Mouse (Mus musculus) embryonic facial prominence, embryonic 14.5 days (tissue): ENCODE results near the gene Fis1. TPM values are rescaled to one million over a fixed set of nuclear protein-coding genes. Genes with fewer than 3 reads are reported as not detected.

ENCODE experiments used
- ATAC-seq: fragments of 200-750 bp; cut with Nextera tagmentation; 2 replicates; pipeline ENCODE4 v1.8.0; 2017; ENCODE audit warnings: low read depth, moderate number of reproducible peaks, moderate TSS enrichment
- DNase-seq: peaks from one replicate; pipeline ENCODE4 v3.0.0-alpha.2; 2015; ENCODE audit warnings: low spot score
- H3K27ac ChIP-seq: fragments of 300-500 bp; sonication (generic); replicated peaks from 2 replicates; pipeline ENCODE4 v1.5.1; 2014; ENCODE audit warnings: low read depth, mild to moderate bottlenecking, low read length, moderate library complexity
- H3K27me3 ChIP-seq: fragments of 300-500 bp; sonication (generic); replicated peaks from 2 replicates; pipeline ENCODE4 v1.6.1; 2014; ENCODE audit warnings: low read length; ENCODE audit not compliant: control insufficient read depth, insufficient read depth
- H3K36me3 ChIP-seq: fragments of 300-500 bp; sonication (generic); 2 replicates; pipeline ENCODE4 v1.6.1; 2014; ENCODE audit warnings: low read length, mixed read lengths; ENCODE audit not compliant: control insufficient read depth, insufficient read depth
- H3K4me1 ChIP-seq: fragments of 300-500 bp; sonication (generic); 2 replicates; pipeline ENCODE4 v1.6.1; 2014; ENCODE audit warnings: antibody characterized with exemption, low read length; ENCODE audit not compliant: control insufficient read depth, insufficient read depth
- H3K4me2 ChIP-seq: fragments of 300-500 bp; sonication (generic); 2 replicates; pipeline ENCODE4 v1.6.1; 2014; ENCODE audit warnings: low read depth, mild to moderate bottlenecking, low read length, moderate library complexity, mixed read lengths
- H3K4me3 ChIP-seq: fragments of 300-500 bp; sonication (generic); 2 replicates; pipeline ENCODE4 v1.5.1; 2014; ENCODE audit warnings: low read depth, mild to moderate bottlenecking, low read length
- H3K9ac ChIP-seq: fragments of 300-500 bp; sonication (generic); 2 replicates; pipeline ENCODE4 v1.6.1; 2014; ENCODE audit warnings: low read depth, mild to moderate bottlenecking, low read length, moderate library complexity, mixed read lengths
- H3K9me3 ChIP-seq: fragments of 300-500 bp; sonication (generic); 2 replicates; pipeline ENCODE4 v1.6.1; 2016; ENCODE audit warnings: low read length; ENCODE audit not compliant: control insufficient read depth
- WGBS: fragments of 180-500 bp; shearing (Covaris S2); extraction: QIAGEN DNeasy Blood & Tissue Kit; methylation state at CpG from one replicate; pipeline ENCODE4 v1.1.7; 2014; 5-methylcytosine and 5-hydroxymethylcytosine counted together
- polyA plus RNA-seq: library from polyadenylated mRNA; unstranded; fragments of >200 nt; fragmentation: Nextera tagmentation; extraction: Ambion mirVana; gene quantifications from 2 replicates; pipeline ENCODE4 v1.2.1, GENCODE M21; 2014

The Fis1 gene
- polyA plus RNA-seq, 1 experiment from 2014 or later, result 266 TPM

DNA sequence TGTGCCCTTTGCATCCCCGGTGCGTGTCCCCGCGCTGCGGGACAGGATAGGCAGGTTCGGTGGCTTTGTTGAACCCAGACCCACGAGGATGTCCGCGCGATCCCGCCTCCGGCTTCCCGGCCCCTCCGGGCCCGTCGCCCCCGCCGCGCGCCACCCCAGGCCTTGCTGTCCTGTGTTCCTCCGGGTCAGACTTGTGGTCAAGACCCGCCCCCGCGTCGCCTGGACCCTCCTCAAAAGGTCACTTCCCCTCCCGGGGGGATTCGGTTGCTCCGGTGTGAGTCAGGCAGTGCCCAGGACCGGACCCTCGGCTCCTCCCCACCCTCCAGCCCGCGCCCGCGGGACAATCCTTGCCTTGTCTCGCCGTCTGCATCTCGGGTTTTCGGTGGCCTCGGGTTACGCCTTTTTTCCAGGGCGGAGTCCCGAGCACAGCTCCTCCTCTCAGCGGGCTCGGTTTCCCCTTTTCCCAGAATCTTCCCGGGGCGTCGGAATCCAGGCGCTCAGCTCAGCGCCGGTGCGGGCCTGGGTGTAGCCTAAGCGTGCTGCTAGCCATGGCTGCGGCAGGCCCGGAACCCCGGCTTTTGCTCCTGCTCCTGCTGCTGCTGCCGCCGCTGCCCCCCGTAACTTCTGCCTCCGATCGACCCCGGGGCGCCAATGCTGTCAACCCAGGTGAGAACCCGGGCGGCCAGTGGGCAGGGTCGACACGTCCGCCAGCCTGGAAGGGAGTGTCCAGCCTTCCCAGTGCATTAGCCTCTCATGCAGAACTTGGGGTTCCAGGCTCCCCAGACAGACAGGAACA, 34.3 kb downstream of the Fis1 start:
- peaks cover 52% of the 10 kb centered on the region for H3K36me3 ChIP-seq
- H3K4me3 ChIP-seq, result peak overlapping the region; percentile 72
- WGBS, result 1% methylated on average over 47 of the region's 67 CpGs
- H3K4me1 ChIP-seq, result peaks cover 13% of the 10 kb centered on the region
- peak overlapping the region; percentile 84 for H3K4me2 ChIP-seq
- peak; percentile 76 for ATAC-seq
- no peaks in the 10 kb centered on the region for H3K27me3 ChIP-seq
- H3K27ac ChIP-seq, result peak overlapping the region; percentile 98
- peak overlapping the region; percentile 88 for H3K9ac ChIP-seq
- no peaks in the 10 kb centered on the region for H3K9me3 ChIP-seq
- peak; percentile 90 for DNase-seq

DNA sequence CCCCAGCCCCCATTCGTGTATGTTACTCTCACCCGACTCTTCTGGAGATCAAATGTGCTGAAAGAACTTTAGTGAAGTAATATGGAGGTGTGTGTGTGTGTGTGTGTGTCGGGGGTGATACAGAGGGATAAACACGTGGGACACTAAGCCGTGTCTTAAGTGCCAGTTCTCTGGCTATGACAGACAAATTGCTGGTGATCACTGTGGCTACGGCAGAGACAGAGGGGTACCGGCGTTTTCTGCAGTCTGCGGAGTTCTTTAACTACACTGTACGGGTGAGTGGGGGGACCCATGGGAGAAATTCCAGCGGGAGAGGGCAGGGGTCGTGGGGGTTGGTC, 34.8 kb downstream of the Fis1 start, which contains the start of gene Znhit1:
Znhit1 (minus strand) TSS at position 88 of the 338 bp plus-strand sequence.
- peak within 1 kb of the TSS; percentile 72 for H3K4me3 ChIP-seq
- DNase-seq (peak; percentile 33), ATAC-seq (no peak)
- peak within 1 kb of the TSS; percentile 84 for H3K4me2 ChIP-seq
- H3K9ac ChIP-seq, result peak within 1 kb of the TSS; percentile 88
- H3K27me3 ChIP-seq, result no peaks in the 10 kb centered on the region
- peak within 1 kb of the TSS; percentile 98 for H3K27ac ChIP-seq
- 2% methylated on average over 11 of the region's 12 CpGs for WGBS
- no peaks in the 10 kb centered on the region for H3K9me3 ChIP-seq
- peaks cover 13% of the 10 kb centered on the region for H3K4me1 ChIP-seq
- peaks cover 57% of the 10 kb centered on the region for H3K36me3 ChIP-seq

DNA sequence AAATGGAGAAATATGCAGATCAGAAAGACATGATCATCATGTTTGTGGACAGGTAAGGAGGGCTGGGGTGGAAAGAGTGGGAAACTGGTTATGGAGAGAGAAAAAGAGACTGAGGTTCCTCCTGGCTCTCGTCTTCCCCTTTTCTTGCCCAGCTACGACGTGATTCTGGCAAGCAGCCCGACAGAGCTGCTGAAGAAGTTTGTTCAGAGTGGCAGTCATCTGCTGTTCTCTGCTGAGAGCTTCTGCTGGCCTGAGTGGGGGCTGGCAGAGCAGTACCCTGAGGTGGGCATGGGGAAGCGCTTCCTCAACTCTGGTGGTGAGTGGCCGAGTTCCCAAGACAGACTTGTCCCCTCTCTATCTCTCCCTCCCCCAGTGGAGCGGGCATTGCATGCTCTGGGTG, 35.3 kb downstream of the Fis1 start:
- Histone ChIP-seq H3K27ac (no peak overlapping the region), H3K4me2 (peak overlapping the region; percentile 84), H3K36me3 (peaks cover 60% of the 10 kb centered on the region), H3K27me3 (no peaks in the 10 kb centered on the region), H3K4me3 (peak overlapping the region; percentile 72), H3K4me1 (peaks cover 13% of the 10 kb centered on the region), H3K9me3 (no peaks in the 10 kb centered on the region), H3K9ac (peak overlapping the region; percentile 88)
- DNase-seq (no peak), ATAC-seq (no peak)
- WGBS, result 47% methylated on average over 4 of the region's 7 CpGs

DNA sequence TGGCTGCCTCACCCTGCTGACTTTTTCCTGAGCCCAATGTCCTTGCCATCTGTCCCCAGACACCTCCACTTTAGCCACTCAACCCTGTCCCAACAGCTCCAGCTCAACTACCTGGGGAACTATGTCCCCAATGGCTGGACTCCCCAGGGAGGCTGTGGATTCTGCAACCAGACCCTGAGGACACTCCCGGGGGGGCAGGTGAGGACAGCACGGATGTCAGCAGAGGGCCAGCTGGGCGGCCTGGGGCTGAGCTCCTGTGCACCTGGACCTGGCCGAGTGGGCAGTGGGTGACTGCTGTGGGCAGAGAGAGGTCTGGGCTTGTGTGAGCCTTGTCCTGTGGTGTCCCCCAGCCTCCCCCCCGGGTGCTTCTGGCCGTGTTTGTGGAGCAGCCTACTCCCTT, 36.7 kb downstream of the Fis1 start:
- Histone ChIP-seq H3K27me3 (no peaks in the 10 kb centered on the region), H3K36me3 (peaks cover 60% of the 10 kb centered on the region), H3K9me3 (no peaks in the 10 kb centered on the region), H3K4me1 (peaks cover 13% of the 10 kb centered on the region), H3K9ac (no peak overlapping the region), H3K4me3 (no peak overlapping the region), H3K4me2 (no peak overlapping the region), H3K27ac (no peak overlapping the region)
- no peak for DNase-seq
- ATAC-seq, result no peak
- 85% methylated on average over 5 of the region's 6 CpGs for WGBS

DNA sequence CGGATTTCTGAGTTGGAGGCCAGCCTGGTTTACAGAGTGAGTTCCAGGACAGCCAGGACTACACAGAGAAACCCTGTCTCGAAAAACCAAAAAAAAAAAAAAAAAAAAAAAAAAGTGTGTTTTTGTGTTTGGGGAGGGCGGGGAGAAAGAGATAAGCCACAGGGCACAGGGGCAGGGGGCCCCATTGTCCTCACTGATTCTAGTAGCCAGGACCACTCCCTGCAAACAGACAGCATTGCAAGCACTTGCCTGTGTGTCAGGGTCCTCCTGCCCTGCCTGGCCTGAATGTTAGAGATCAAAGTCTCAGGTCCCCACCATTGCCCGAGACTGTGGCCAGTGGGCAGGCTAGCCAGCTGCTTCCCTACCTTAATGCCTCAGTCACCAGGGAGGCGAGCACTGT, 46.4 kb downstream of the Fis1 start:
- DNase-seq (no peak), ATAC-seq (no peak)
- no peaks in the 10 kb centered on the region for H3K27me3 ChIP-seq
- H3K4me1 ChIP-seq, result no peaks in the 10 kb centered on the region
- H3K9me3 ChIP-seq, result no peaks in the 10 kb centered on the region
- H3K9ac ChIP-seq, result no peak overlapping the region
- WGBS, result 83% methylated on average over 4 of the region's 5 CpGs
- H3K4me3 ChIP-seq, result no peak overlapping the region
- H3K27ac ChIP-seq, result no peak overlapping the region
- H3K36me3 ChIP-seq, result peaks cover 19% of the 10 kb centered on the region
- H3K4me2 ChIP-seq, result no peak overlapping the region

DNA sequence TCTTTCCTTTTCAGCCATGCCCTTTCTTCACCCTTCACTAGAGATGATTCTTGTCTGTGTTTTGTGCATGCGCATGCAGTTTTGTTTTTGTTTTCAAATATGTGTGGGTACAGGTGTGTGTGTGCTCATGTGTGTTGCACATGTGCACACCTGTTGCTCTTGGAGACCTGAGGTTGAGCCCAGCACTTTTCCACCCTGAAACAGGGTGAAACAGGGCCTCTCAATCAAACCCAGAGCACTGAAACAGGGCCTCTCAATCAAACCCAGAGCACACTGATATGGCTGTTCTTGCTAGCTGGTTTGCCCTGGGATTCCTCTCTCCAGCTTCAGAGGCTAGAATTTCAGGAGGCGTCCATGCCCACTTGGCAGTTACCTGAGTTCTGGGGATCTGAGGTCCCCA, 47.5 kb downstream of the Fis1 start:
- ATAC-seq (no peak), DNase-seq (no peak)
- H3K4me1 ChIP-seq, result no peaks in the 10 kb centered on the region
- no peaks in the 10 kb centered on the region for H3K27me3 ChIP-seq
- WGBS, result 70% methylated on average over 2 of the region's 2 CpGs
- no peak overlapping the region for H3K9ac ChIP-seq
- H3K9me3 ChIP-seq, result no peaks in the 10 kb centered on the region
- H3K4me3 ChIP-seq, result no peak overlapping the region
- H3K27ac ChIP-seq, result no peak overlapping the region
- H3K4me2 ChIP-seq, result 0 out of 2 replicates have a peak overlapping the region, but pooled peaks have one; percentile 5
- peaks cover 8% of the 10 kb centered on the region; the same call in 1 of the 2 replicates for H3K36me3 ChIP-seq

DNA sequence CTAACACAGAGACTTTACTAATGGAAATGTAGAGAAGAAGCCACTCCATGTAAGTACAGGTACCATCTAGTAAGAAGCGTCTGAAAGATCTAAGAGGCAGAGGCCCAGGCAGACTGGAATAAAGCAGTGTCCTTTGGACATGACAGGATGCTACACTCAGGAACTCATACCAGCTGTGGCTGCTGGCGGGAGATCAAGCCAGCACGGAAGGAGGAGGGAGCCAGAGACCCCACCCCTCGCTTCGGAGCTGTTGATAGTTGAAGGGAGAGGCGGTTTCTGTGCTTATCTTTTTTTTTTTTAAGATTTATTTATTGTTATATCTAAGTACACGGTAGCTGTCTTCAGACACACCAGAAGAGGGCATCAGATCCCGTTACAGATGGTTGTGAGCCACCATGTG, 54.2 kb downstream of the Fis1 start:
- Histone ChIP-seq H3K27ac (no peak overlapping the region), H3K4me3 (no peak overlapping the region), H3K9me3 (no peaks in the 10 kb centered on the region), H3K9ac (no peak overlapping the region), H3K4me2 (no peak overlapping the region), H3K27me3 (no peaks in the 10 kb centered on the region), H3K4me1 (no peaks in the 10 kb centered on the region), H3K36me3 (no peaks in the 10 kb centered on the region)
- DNase-seq (no peak), ATAC-seq (no peak)
- WGBS, result 55% methylated on average over 8 of the region's 8 CpGs

DNA sequence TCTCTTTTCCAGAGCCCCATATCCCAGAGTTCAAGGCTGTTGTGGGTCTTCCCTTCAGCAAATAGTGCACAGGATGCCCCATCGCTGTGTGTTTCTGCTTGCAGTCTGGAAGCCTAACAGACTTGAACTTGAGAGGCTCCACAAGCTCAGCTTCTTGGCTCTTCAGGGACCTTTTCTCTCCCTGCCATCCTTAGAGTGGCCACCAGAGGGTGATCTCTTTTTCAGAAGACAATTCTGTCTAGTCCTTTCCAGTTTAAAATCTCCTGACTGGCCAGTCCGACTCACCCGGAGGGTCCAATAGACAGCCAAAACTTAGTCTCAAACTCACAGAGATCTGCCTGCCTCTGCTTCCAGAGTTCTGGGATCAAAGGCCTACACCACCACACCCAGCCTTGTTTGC, 56.9 kb downstream of the Fis1 start:
- Histone ChIP-seq H3K4me2 (no peak overlapping the region), H3K36me3 (no peaks in the 10 kb centered on the region), H3K4me1 (no peaks in the 10 kb centered on the region), H3K27me3 (no peaks in the 10 kb centered on the region), H3K9me3 (no peaks in the 10 kb centered on the region), H3K9ac (no peak overlapping the region), H3K4me3 (no peak overlapping the region), H3K27ac (no peak overlapping the region)
- WGBS, result 36% methylated on average over 3 of the region's 3 CpGs
- DNase-seq (no peak), ATAC-seq (no peak)

DNA sequence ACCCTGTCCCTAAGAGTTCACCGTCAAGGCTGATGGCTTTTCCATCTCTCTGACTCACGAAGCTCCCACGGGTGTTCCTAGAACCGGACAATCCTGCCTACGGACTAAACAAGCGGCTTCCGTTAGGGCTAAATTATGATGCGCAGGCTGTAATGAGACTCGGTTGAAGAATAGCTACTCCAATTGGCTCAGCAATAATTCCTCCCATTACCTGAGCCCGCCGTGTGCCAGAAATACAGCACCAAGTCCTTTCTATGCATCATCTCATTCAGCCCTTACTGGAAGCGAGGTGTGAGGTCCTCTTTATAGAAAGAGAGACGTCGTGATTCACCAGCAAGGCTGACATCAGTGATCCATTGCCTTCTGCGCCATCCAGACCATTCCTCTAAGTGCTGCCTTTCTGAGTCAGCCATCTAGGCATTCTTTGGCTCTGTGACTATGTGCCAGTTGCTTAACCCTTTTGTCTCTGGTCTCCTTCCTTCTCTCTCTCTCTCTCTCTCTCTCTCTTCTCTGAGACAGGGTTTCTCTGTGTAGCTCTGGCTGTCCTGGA, 59.4 kb downstream of the Fis1 start:
- ATAC-seq (no peak), DNase-seq (no peak)
- WGBS, result 75% methylated on average over 15 of the region's 15 CpGs
- Histone ChIP-seq H3K27ac (no peak overlapping the region), H3K36me3 (no peaks in the 10 kb centered on the region), H3K4me3 (no peak overlapping the region), H3K4me1 (no peaks in the 10 kb centered on the region), H3K4me2 (no peak overlapping the region), H3K27me3 (no peaks in the 10 kb centered on the region), H3K9ac (no peak overlapping the region), H3K9me3 (no peaks in the 10 kb centered on the region)
